Mouse (Mus musculus) spleen, adult 12 weeks (tissue): ENCODE data around the gene Zcchc17.

Source experiments
- DNase-seq: peaks from one replicate; pipeline ENCODE4 v3.0.0; 2022; ENCODE audit warnings: low spot score

Gene Zcchc17

DNA sequence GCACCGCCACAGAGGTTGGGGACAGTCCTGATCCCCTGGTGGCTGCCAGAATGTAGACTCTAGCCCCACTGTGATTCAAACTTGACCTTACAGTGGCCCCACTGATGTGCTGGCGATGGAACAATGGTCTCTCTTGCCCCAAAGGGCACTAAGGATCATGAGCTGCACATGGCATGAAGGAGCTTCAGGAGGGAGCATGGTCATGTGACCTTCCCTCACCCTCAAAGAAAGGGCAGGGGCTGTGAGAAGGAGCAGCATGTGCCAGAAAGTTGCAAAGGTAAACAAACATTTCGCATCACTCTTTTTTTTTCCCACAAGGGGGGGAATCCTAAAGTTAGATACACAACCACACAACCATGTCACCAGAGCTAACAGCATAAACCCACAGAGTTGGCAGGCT is 41.6 kb downstream of the Zcchc17 start:
- no peak for DNase-seq

- DNase-seq: no peak
Observed at GRCm38 (mm10) chr4:130316691-130317090, 43.1 kb downstream of the Zcchc17 start.

GRCm38 (mm10) chr4:130315771-130316527 is 43.8 kb downstream of the Zcchc17 start:
- no peak for DNase-seq

GRCm38 (mm10) chr4:130313552-130313951 is 46.2 kb downstream of the Zcchc17 start:
- no peak for DNase-seq

DNA sequence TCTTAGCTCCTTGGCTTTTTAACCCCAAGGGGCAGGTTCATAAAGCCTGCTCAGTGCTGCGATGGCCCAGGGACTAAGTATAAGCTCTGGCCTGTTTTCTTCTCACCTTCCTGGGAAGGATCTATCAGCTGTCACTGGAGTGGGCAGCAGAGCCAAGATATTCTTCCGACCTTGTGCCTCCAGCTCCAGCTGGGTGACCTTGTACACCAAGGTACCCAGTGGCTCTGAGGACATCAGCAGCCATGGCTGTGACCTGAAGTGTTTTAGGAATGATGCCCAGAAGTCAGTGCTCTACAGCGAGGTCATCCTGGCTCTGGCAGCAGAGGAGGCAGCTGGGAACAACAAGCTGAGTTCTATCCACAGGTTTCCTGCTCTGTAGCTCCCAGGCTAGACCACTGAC is 47.2 kb downstream of the Zcchc17 start:
- DNase-seq: no peak

- DNase-seq: no peak
Observed at GRCm38 (mm10) chr4:130309254-130309653, 50.5 kb downstream of the Zcchc17 start.

GRCm38 (mm10) chr4:130308231-130309081 is 51.3 kb downstream of the Zcchc17 start, which contains the start of the genes Fabp3 and Gm10570:
Gene Fabp3, plus strand, starts transcription at chr4:130308595.
Gene Gm10570, minus strand, starts transcription at chr4:130308674.
- DNase-seq: no peak

GRCm38 (mm10) chr4:130307851-130308230 is 51.9 kb downstream of the Zcchc17 start:
- no peak for DNase-seq

- DNase-seq: no peak
Observed at GRCm38 (mm10) chr4:130306796-130307630, 52.7 kb downstream of the Zcchc17 start.

DNA sequence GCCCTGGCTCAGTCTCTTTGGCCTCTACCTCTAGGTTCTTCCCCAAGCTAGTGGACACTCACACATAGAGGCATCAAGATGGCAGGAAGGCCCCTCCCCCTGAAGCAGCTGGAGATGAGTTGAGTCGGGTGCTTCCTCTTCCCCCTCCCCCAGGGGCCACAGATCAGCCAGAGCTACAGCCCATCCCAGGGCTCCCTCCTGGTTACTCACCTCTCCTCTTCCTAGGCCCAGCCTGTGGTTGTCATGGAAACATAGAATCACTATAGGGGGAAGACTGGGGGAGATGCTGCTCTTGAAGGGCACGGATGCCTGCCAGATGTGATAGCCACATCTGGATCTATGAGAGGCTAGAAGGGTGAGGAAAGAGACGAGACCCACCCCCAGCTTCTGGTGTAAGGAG is 55.0 kb downstream of the Zcchc17 start:
- no peak for DNase-seq

DNA sequence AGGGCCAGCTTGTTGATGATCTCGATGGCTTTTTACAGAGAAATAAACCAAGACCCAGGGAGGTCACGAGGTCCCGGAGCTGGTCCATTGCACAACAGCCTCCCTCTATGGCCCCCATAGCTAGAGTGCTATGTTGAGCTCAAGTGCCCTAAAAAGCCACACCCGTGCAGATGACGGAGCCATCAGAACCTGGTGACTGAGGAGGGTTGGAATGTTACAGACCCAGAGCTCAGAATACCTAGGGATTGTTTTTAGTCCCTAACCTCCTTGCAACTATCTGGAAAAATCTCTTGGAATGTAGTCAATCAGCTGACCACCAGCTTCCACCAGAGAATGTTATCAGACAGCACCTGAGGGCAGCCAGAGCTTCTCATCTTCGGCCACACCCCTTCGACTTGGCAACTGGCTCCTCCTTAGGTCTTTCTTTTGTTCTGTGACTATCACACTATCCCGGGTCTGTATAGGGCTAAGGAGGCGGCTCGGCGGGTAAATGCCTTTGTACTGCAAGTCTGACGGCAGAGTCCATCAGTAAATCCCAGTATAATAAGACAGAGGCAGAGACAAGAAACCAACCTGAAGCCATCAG is 57.4 kb downstream of the Zcchc17 start:
- DNase-seq: no peak

DNA sequence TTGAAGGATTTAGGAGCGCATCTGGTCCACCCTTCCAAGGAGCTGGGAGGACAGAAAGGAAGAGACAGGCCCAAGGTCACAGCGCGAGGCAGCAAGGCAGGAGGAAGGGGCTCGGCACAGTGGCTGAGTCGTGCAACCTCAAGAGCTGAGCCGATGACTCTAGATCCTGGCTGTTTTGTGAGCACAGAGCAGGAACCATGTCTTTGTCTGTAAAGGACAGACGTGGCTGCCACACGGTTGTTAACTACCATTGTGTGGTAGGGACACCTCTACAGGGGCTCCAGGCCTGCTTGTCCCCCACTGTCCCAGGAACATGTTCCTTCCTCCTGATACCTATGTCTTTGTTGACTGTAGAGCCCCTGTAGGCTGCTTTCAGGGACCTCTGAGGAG is 60.1 kb downstream of the Zcchc17 start:
- no peak for DNase-seq

GRCm38 (mm10) chr4:130298877-130299628 is 60.7 kb downstream of the Zcchc17 start:
- DNase-seq: no peak

DNA sequence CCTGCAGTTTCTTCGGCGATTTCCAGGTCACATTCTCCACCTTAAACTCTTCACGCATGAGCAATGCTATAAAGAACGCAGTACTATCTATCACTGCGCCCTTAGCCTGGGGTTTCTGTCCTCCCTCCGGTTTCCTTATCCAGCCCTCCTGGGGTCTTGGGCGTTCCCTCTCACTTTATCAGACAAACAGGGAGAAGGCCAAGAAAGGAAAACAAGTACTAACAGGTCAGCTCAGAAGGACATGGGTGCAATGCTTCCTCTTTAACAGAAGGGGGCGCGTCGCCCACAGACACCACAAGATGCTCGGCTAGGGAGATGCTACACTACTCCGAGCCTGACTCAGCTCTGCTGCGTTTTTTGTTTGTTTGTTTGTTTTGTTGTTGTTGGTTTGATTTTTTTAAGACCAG is 62.6 kb downstream of the Zcchc17 start:
- DNase-seq: peak; percentile 65

DNA sequence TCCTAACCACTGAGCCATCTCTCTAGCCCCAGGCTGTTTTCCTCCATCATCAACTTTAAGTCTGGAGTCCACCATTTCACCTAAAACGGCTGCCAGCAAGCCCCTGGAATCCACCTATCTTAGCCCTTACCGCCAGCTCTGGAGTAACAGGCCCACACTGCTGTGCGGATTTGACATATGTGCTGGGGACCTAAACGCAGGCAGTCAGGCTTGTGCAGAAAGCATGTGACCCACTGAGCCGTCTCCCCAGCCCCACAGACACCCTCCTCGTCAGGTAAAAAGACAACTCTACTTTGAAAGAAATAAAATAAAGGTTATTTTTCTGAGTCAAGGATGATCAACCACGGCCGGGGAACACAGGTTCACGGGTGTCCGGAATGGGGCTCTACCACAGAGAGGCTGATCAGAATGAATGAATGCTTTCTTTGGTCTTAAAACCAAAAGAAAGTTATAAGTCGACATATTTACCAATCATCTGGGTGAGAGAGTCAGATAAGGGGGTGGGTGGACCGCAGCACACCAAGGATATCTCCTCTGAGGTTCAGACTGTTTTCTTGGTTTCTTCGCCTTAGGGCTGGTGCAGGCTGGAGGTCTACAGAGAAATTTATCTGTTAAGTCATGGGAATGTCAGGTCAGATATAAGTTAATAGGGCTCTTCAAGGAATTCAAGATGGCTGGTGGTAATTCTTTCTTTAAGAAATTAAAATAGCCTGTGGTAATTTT is 63.3 kb downstream of the Zcchc17 start:
- peak; percentile 48 for DNase-seq

DNA sequence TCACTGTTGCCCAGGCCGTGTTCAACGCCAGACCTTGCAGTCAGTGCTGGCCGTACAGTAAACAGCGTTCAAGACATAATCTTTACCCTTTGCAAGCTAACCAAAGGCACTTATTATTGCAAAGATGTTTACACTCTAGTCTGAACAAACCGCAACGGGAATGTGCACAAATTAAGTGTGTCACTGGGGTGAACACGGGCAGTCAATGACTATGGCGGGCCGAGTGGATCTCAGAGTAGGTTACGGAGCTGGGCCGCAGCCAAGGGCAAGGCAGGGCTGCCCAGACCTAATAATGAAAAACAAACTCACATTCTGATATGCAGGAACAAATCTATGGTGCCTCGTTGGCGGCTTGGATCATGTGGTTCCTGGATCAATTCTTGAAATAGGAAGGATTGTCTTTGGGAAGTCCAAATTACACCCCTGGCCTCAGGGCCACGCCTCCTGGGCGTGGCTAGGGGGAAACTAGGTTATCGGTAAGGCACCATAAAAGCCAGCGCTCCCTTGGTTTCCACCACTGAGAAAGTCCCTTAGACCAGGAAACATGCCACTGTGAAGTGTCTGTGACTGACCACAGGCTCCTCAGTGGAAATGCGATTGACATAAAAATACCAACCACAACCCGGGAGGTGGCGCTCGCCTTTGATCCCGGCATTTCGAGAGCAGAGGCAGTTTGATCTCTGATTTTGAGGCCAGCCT is 64.5 kb downstream of the Zcchc17 start:
- peak; percentile 76 for DNase-seq

GRCm38 (mm10) chr4:130294513-130294912 is 65.2 kb downstream of the Zcchc17 start:
- DNase-seq: peak; percentile 51

DNA sequence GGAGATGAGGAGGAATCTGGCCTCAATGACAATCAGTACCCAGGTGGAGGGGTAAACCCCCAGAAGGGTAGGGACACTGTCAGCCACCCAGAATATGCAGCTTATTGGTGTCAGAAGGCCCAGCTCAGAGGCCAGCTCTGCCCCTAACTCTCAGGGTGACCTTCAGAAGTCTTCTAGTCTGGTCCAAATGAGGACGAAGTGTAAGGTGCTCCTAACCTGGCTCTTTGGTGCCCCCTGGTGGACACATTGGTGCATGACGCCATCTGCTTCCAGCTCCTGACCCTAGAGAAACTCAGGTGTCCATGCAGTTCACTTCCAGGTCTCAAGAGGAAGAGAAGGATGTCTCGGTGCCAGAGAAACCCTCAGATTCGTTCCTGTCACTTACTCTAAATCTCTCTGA is 67.5 kb downstream of the Zcchc17 start:
- DNase-seq: peak; percentile 81

DNA sequence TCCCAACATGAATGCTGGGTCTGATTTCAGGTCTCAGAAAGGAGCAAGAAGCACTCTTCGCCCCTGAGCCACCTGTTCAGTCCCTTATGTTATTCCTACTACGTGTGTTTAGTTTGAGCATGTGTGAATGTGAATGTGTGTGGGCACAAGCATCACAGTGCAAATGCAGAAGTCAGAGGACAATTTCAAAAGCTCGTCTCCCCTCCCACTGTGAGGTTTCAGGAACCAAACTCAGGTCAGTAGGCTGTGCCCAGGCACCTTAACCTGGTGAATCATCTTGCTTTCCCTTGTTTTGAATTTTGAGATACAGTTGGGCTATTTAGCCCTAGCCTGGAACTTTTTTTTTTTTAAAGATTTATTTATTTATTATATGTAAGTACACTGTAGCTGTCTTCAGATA is 69.9 kb downstream of the Zcchc17 start:
- no peak for DNase-seq

DNA sequence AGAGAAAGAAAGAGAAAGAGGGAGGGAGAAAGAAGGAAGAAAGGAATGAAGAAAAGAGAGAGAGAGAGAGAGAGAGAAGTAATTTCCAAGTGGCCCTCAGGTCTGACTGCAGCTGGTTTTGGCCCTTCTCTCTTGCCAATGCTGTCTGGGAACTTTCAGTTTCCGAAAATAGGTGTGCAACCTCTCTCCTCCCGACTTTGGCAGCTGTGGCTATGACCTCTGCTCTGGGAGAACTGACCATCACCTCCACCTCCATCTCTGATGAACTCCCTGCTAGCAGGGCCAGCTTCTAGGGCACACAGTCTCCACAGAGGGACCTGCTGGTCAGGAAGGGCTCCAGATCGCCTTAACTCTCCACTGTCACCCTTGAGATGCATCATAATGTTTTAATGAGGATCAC is 73.2 kb downstream of the Zcchc17 start:
- no peak for DNase-seq
